Mouse (Mus musculus) midbrain, embryonic 16.5 days (tissue): ENCODE data around the gene Apbb2. TPM values are rescaled to one million over a fixed set of nuclear protein-coding genes. Genes with fewer than 3 reads are reported as not detected.

Source experiments
- ATAC-seq: fragments of 200-750 bp; cut with Nextera tagmentation; 2 replicates; pipeline ENCODE4 v1.8.0; 2017; ENCODE audit warnings: moderate TSS enrichment
- H3K27ac ChIP-seq: fragments of 300-500 bp; sonication (generic); 2 replicates; pipeline ENCODE4 v1.5.1; 2014; ENCODE audit warnings: mild to moderate bottlenecking, low read length, mixed read lengths
- H3K27me3 ChIP-seq: fragments of 300-500 bp; sonication (generic); 2 replicates; pipeline ENCODE4 v1.6.1; 2014; ENCODE audit warnings: low read depth, low read length, mixed read lengths; ENCODE audit not compliant: control insufficient read depth, insufficient read depth
- H3K36me3 ChIP-seq: fragments of 300-500 bp; sonication (generic); 2 replicates; pipeline ENCODE4 v1.6.1; 2014; ENCODE audit warnings: mild to moderate bottlenecking, low read length, moderate library complexity, mixed read lengths; ENCODE audit not compliant: control insufficient read depth, insufficient read depth
- H3K4me1 ChIP-seq: fragments of 300-500 bp; sonication (generic); 2 replicates; pipeline ENCODE4 v1.6.1; 2014; ENCODE audit warnings: mild to moderate bottlenecking, low read length, mixed read lengths; ENCODE audit not compliant: control insufficient read depth, insufficient read depth
- H3K4me2 ChIP-seq: fragments of 300-500 bp; sonication (generic); 2 replicates; pipeline ENCODE4 v1.6.1; 2014; ENCODE audit warnings: mild to moderate bottlenecking, low read length, mixed read lengths
- H3K4me3 ChIP-seq: fragments of 300-500 bp; sonication (generic); 2 replicates; pipeline ENCODE4 v1.5.1; 2014; ENCODE audit warnings: low read depth, mild to moderate bottlenecking, low read length, moderate library complexity, mixed read lengths
- H3K9ac ChIP-seq: fragments of 300-500 bp; sonication (generic); 2 replicates; pipeline ENCODE4 v1.6.1; 2014; ENCODE audit warnings: low read depth, low read length, mixed read lengths
- H3K9me3 ChIP-seq: fragments of 300-500 bp; sonication (generic); replicated peaks from 2 replicates; pipeline ENCODE4 v1.6.1; 2014; ENCODE audit warnings: mild to moderate bottlenecking, low read length, mixed read lengths; ENCODE audit not compliant: control insufficient read depth, poor library complexity, severe bottlenecking
- WGBS: fragments of 180-500 bp; shearing (Covaris S2); extraction: QIAGEN DNeasy Blood & Tissue Kit; methylation state at CpG from one replicate; pipeline ENCODE4 v1.1.7; 2014; 5-methylcytosine and 5-hydroxymethylcytosine counted together
- polyA plus RNA-seq: library from polyadenylated mRNA; unstranded; fragments of >200 nt; fragmentation: Nextera tagmentation; extraction: Ambion mirVana; gene quantifications from 2 replicates; pipeline ENCODE4 v1.2.1, GENCODE M21; 2015

The Apbb2 gene
- polyA plus RNA-seq, 1 experiment from 2014 or later, result 107 TPM

- no peaks in the 10 kb centered on the region for H3K9me3 ChIP-seq
- no peak overlapping the region for H3K4me2 ChIP-seq
- WGBS, result 91% methylated on average over 6 of the region's 6 CpGs
- no peak for ATAC-seq
- peaks cover 15% of the 10 kb centered on the region for H3K36me3 ChIP-seq
- H3K4me3 ChIP-seq, result no peak overlapping the region
- no peaks in the 10 kb centered on the region for H3K27me3 ChIP-seq
- H3K4me1 ChIP-seq, result no peaks in the 10 kb centered on the region
- no peak overlapping the region for H3K27ac ChIP-seq
- no peak overlapping the region for H3K9ac ChIP-seq
Observed at GRCm38 (mm10) chr5:66298856-66299255, 319.7 kb downstream of the Apbb2 start.

DNA sequence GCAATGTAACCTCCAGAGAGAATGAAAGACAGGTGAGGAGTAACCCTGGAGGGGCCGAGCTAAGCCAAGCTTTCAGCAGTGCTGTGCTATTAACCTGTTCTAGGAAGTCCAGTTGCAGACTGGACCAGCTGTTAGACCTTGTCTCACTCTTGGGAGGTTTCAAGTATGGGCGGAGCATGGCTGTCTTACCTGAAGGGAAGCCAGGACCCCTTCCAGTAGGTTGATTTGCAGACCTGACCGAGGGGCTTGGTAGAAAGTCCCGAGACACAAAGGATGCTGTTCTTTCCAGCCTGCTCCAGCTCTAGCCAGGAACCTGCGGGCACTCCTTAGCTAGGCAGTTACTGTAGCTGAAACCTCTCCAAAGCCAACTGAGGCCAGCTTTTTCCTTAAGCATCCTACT is 322.5 kb downstream of the Apbb2 start:
- ATAC-seq, result no peak
- no peak overlapping the region for H3K4me3 ChIP-seq
- WGBS, result 96% methylated on average over 5 of the region's 5 CpGs
- no peaks in the 10 kb centered on the region for H3K27me3 ChIP-seq
- H3K9me3 ChIP-seq, result 0 out of 2 replicates have a peak, but pooled peaks cover 3% of the 10 kb centered on the region
- no peak overlapping the region for H3K9ac ChIP-seq
- H3K4me1 ChIP-seq, result no peaks in the 10 kb centered on the region
- peaks cover 7% of the 10 kb centered on the region; the same call in 1 of the 2 replicates for H3K36me3 ChIP-seq
- H3K4me2 ChIP-seq, result no peak overlapping the region
- no peak overlapping the region for H3K27ac ChIP-seq

- 0 out of 2 replicates have a peak, but pooled peaks cover 3% of the 10 kb centered on the region for H3K9me3 ChIP-seq
- ATAC-seq, result no peak
- H3K27ac ChIP-seq, result no peak overlapping the region
- H3K36me3 ChIP-seq, result peaks cover 4% of the 10 kb centered on the region; the same call in 1 of the 2 replicates
- WGBS, result 93% methylated on average over 4 of the region's 4 CpGs
- H3K4me1 ChIP-seq, result no peaks in the 10 kb centered on the region
- H3K4me3 ChIP-seq, result no peak overlapping the region
- no peak overlapping the region for H3K9ac ChIP-seq
- H3K27me3 ChIP-seq, result no peaks in the 10 kb centered on the region
- H3K4me2 ChIP-seq, result no peak overlapping the region
Observed at GRCm38 (mm10) chr5:66294952-66295351, 323.6 kb downstream of the Apbb2 start.

DNA sequence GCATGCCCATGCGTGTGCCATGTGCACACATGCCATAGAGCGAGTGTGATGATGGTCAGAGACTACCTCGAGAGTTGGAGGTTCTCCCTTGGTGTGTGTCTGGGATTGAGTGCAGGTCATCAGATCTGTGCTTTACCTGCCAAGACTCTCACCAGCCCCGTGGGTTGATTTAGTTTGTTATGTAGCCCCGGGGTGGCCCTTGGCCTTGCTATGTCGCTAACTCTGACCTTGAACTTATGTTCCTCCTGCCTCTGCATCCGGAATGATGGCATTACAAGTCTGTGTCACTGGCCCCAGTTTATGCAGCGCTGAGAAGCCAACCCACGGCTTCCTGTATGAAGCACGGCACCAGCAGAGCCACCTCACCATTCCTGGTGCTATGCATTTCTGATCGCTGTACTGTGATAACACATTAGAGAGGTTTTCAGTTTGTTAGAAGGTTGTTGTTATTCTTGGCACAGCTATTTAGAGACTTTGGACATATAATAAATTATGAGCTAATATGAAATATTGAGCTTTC is 324.4 kb downstream of the Apbb2 start:
- WGBS, result 92% methylated on average over 11 of the region's 11 CpGs
- no peak overlapping the region for H3K9ac ChIP-seq
- H3K4me1 ChIP-seq, result no peaks in the 10 kb centered on the region
- ATAC-seq, result no peak
- no peak overlapping the region for H3K4me2 ChIP-seq
- peaks cover 4% of the 10 kb centered on the region; the same call in 1 of the 2 replicates for H3K36me3 ChIP-seq
- no peak overlapping the region for H3K4me3 ChIP-seq
- H3K27me3 ChIP-seq, result no peaks in the 10 kb centered on the region
- H3K9me3 ChIP-seq, result 0 out of 2 replicates have a peak, but pooled peaks cover 3% of the 10 kb centered on the region
- H3K27ac ChIP-seq, result no peak overlapping the region

DNA sequence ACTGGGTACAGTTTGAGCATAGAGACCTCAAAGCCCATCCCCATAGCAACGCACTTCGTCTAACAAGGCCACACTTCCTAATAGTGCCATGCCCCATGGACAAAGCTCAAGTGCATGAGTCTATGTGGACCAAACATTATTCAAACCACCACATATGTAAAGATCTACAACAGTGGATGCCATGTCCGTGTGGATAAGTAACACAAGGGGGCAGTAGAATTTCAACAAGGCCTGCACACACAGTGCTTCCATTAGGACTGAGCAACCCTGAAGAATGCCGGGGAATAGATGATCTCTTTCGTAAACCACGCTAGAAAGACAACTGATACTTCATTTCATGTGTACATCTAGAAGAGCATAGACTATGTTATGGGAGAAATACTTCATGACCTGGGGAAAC is 337.8 kb downstream of the Apbb2 start:
- no peak overlapping the region for H3K4me3 ChIP-seq
- H3K9me3 ChIP-seq, result no peaks in the 10 kb centered on the region
- no peak overlapping the region for H3K27ac ChIP-seq
- no peaks in the 10 kb centered on the region for H3K4me1 ChIP-seq
- no peak overlapping the region for H3K9ac ChIP-seq
- no peak overlapping the region for H3K4me2 ChIP-seq
- WGBS, result 76% methylated on average over 6 of the region's 6 CpGs
- H3K36me3 ChIP-seq, result no peaks in the 10 kb centered on the region
- H3K27me3 ChIP-seq, result no peaks in the 10 kb centered on the region
- ATAC-seq, result no peak

- Histone ChIP-seq H3K4me3 (no peak overlapping the region), H3K4me2 (no peak overlapping the region)
- WGBS, result 85% methylated on average over 2 of the region's 2 CpGs
Observed at GRCm38 (mm10) chr5:66279650-66280049, 338.9 kb downstream of the Apbb2 start.

GRCm38 (mm10) chr5:66274417-66274816 is 344.2 kb downstream of the Apbb2 start:
- no peaks in the 10 kb centered on the region for H3K36me3 ChIP-seq
- no peak overlapping the region for H3K27ac ChIP-seq
- H3K9me3 ChIP-seq, result no peaks in the 10 kb centered on the region
- WGBS, result 52% methylated on average over 3 of the region's 3 CpGs
- ATAC-seq, result no peak
- H3K9ac ChIP-seq, result no peak overlapping the region
- H3K27me3 ChIP-seq, result no peaks in the 10 kb centered on the region
- no peak overlapping the region for H3K4me2 ChIP-seq
- no peaks in the 10 kb centered on the region for H3K4me1 ChIP-seq
- H3K4me3 ChIP-seq, result no peak overlapping the region

More at GRCm38 (mm10) chr5:66279650-66280049, 338.9 kb downstream of the Apbb2 start:
- Histone ChIP-seq H3K27me3 (no peaks in the 10 kb centered on the region), H3K9me3 (no peaks in the 10 kb centered on the region), H3K27ac (no peak overlapping the region), H3K36me3 (no peaks in the 10 kb centered on the region), H3K4me1 (no peaks in the 10 kb centered on the region), H3K9ac (no peak overlapping the region)
- ATAC-seq, result no peak

- ATAC-seq, result no peak
- H3K9ac ChIP-seq, result no peak overlapping the region
- no peak overlapping the region for H3K4me2 ChIP-seq
- H3K4me3 ChIP-seq, result no peak overlapping the region
- H3K27me3 ChIP-seq, result no peaks in the 10 kb centered on the region
- H3K4me1 ChIP-seq, result no peaks in the 10 kb centered on the region
- no peaks in the 10 kb centered on the region for H3K36me3 ChIP-seq
- H3K9me3 ChIP-seq, result no peaks in the 10 kb centered on the region
- H3K27ac ChIP-seq, result no peak overlapping the region
- 47% methylated on average over 2 of the region's 2 CpGs for WGBS
Observed at GRCm38 (mm10) chr5:66271141-66271540, 347.4 kb downstream of the Apbb2 start.

- WGBS, result 91% methylated on average over 7 of the region's 7 CpGs
- no peaks in the 10 kb centered on the region for H3K9me3 ChIP-seq
- H3K4me3 ChIP-seq, result no peak overlapping the region
- H3K4me2 ChIP-seq, result no peak overlapping the region
- no peaks in the 10 kb centered on the region for H3K36me3 ChIP-seq
- H3K27ac ChIP-seq, result no peak overlapping the region
- no peaks in the 10 kb centered on the region for H3K27me3 ChIP-seq
- no peaks in the 10 kb centered on the region for H3K4me1 ChIP-seq
- no peak overlapping the region for H3K9ac ChIP-seq
- ATAC-seq, result no peak
Observed at GRCm38 (mm10) chr5:66269616-66270015, 349.0 kb downstream of the Apbb2 start.
